Mouse (Mus musculus) left cerebral cortex, adult 2 months (tissue): ENCODE results near the gene Dgkb. TPM values are rescaled to one million over a fixed set of nuclear protein-coding genes. Genes with fewer than 3 reads are reported as not detected.

ENCODE experiments used
- DNase-seq, 2 experiments: peaks; one replicate each; pipeline ENCODE4 v3.0.0; 2021 to 2022; ENCODE audit warnings: low spot score in 2 of 2, mixed read lengths in 1 of 2; ENCODE audit errors: extremely low spot score in 1 of 2
- H3K27ac ChIP-seq: fragments of 200-600 bp; 2 replicates; pipeline ENCODE4 v1.8.1; 2022
- H3K4me3 ChIP-seq: fragments of 200-600 bp; 2 replicates; pipeline ENCODE4 v1.8.1; 2022
- CTCF ChIP-seq: fragments of 200-600 bp; IDR thresholded peaks from 2 replicates; pipeline ENCODE4 v1.8.1; 2022; ENCODE audit warnings: antibody characterized with exemption, mild to moderate bottlenecking, moderate library complexity
- intact Hi-C: fragments of 180-260 bp; cut with DNase I; formaldehyde crosslinking; loops from one replicate; pipeline ENCODE4 v1.15.1; 2025
- total RNA-seq, 2 experiments: library from RNA; stranded (reverse); gene quantifications; 2 replicates each; pipeline ENCODE4 v1.2.3; 2021

Gene Dgkb
- total RNA-seq, 2 experiments from 2014 or later, result 126 to 143 TPM

- no peak overlapping the region for H3K4me3 ChIP-seq
- no peak for DNase-seq
- intact Hi-C loops, result no loop called here
- no peak overlapping the region for H3K27ac ChIP-seq
- no peak for TF ChIP-seq CTCF
Observed at GRCm38 (mm10) chr12:38303841-38304240, 486.3 kb downstream of the Dgkb start.

DNA sequence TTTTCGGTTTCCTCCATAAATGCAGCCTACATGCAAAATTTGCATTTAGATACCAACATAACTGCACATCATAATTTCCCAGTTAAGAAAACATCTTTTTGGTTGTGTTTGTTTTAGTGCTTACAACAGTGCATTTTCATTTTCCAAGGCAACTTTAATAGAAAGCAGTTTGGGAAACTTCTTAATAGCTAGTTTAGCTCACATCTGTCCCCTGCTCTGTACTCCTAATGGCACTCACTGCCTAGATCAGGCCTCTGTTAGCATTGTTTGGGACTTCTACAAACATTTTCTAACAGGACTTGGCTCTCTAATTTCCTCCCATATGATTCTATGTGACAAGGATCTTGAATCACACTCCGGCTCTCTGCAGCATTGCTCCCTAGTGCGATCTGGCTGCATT, 486.7 kb downstream of the Dgkb start:
- no peak overlapping the region for H3K4me3 ChIP-seq
- DNase-seq, result no peak
- TF ChIP-seq CTCF, result no peak
- no peak overlapping the region for H3K27ac ChIP-seq
- intact Hi-C loops, result no loop called here

- no peak for DNase-seq
- TF ChIP-seq CTCF, result no peak
- Histone ChIP-seq H3K4me3 (no peak overlapping the region), H3K27ac (no peak overlapping the region)
- intact Hi-C loops, result no loop called here
Observed at GRCm38 (mm10) chr12:38309885-38310284, 492.4 kb downstream of the Dgkb start.

- intact Hi-C loops, result no loop called here
- no peak for TF ChIP-seq CTCF
- DNase-seq, result no peak
- Histone ChIP-seq H3K4me3 (no peak overlapping the region), H3K27ac (no peak overlapping the region)
Observed at GRCm38 (mm10) chr12:38327729-38328271, 510.3 kb downstream of the Dgkb start.

DNA sequence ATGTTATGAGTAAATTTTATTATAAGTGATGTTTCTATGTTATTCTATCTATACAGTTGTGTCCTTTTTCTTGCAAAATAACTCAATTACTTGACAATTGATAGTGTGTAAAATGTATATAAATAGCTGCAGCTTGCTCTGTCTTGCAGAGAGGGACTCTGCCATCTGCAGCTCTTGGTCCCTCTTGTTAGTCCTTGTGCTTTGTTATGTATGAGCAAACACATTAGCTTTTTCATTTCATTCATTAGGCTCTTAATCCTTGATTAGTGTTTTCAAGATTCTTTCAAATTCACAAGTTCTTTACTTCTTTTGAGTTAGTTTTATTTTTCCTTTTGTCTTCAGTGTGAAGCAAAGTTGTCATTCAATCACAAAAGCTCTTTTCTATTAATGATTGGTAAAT, 511.3 kb downstream of the Dgkb start:
- H3K4me3 ChIP-seq, result no peak overlapping the region
- no peak for DNase-seq
- intact Hi-C loops, result no loop called here
- TF ChIP-seq CTCF, result no peak
- no peak overlapping the region for H3K27ac ChIP-seq

GRCm38 (mm10) chr12:38342657-38343056, 525.1 kb downstream of the Dgkb start:
- Histone ChIP-seq H3K4me3 (no peak overlapping the region), H3K27ac (no peak overlapping the region)
- peak; percentile 68 to 70 for DNase-seq
- TF ChIP-seq CTCF, result peak; percentile 73
- intact Hi-C loops, result loop anchor here (2.0 to 10.0 kb wide), 4 partner anchors 198 to 1152 kb away; partner anchors contain the start of gene Etv1

DNA sequence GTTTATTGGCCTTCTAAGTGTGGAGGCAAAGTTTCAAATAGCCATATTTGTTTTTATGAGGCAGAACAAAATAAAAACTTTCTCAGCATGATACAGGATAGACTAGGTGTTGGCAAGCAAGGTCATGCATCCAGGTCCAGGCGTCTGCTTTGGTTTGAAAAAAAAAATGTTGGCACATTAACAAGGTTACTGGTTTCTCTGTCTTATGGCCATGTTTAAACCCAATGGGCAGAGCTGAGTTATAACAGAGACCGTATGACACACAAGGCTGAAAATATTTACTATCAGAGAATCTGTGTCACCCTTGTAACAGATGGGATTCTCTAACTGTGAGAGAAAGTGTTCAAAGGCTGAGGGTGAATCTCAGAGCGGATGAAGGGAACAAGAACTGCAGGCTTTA, 535.0 kb downstream of the Dgkb start:
- intact Hi-C loops, result no loop called here
- Histone ChIP-seq H3K4me3 (no peak overlapping the region), H3K27ac (no peak overlapping the region)
- no peak for TF ChIP-seq CTCF
- no peak for DNase-seq

DNA sequence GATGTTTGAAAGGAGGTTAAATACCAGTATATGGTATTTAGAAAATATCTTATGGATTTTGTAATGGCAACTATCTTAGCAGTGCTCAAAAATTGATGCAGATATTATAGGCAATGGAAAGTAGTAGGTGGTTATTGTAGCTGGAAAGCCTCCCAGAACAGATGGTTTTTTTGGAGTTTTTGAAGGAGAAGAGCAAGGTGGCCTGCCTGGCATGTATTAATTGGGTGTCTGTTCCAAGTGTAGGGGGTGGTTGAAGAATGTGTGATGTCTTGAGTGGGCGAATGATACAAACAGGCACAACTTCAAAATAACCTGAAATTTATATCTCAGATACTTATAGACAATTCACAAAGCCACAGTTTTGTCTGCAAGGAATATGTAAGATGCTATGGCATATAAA, 538.9 kb downstream of the Dgkb start:
- peak in 1 of 2 experiments; percentile 21 for DNase-seq
- H3K4me3 ChIP-seq, result no peak overlapping the region
- no peak for TF ChIP-seq CTCF
- intact Hi-C loops, result no loop called here
- H3K27ac ChIP-seq, result no peak overlapping the region

DNA sequence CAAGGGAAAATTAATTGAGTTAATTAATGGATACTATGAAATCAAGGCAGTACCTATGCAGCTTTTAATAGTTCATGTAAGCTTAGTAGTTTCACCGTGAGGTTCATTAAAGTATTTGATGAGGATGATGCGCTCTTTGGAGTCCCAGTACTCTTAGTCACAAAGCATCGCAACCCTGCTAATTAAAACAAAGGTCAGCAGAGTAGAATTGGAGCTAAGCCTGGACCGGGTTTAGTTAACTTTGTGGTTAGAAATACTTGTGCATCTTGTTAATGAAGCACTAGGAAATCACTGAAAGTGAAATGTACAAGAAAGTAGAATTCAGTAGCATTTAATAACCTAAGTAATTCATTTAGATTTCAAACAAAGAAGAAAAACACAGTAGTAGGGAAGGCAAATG, 544.0 kb downstream of the Dgkb start:
- intact Hi-C loops, result no loop called here
- DNase-seq, result no peak
- H3K27ac ChIP-seq, result no peak overlapping the region
- no peak for TF ChIP-seq CTCF
- no peak overlapping the region for H3K4me3 ChIP-seq

- no peak overlapping the region for H3K4me3 ChIP-seq
- no peak overlapping the region for H3K27ac ChIP-seq
- no peak for TF ChIP-seq CTCF
- no peak for DNase-seq
- intact Hi-C loops, result no loop called here
Observed at GRCm38 (mm10) chr12:38371597-38371996, 554.1 kb downstream of the Dgkb start.

DNA sequence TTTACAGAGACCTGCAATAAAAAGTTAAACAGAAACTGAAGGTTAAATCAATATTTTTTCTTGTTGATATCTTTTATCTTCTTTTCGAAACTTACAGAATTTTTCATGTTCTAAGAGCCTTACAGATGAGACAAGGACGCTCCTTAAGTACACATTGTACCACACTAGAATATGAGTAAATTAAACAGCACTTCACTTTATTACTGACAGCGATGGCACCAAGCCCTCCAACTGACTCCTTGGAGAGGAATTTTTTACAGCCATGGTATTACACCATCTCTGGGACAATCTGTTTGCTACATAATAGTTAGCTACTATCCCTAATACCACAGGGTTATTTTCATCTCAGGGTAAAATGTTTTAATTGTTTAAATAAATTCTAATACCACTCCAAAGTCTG, 556.6 kb downstream of the Dgkb start:
- intact Hi-C loops, result no loop called here

GRCm38 (mm10) chr12:38385942-38386341, 568.4 kb downstream of the Dgkb start:
- DNase-seq, result no peak
- intact Hi-C loops, result no loop called here
- no peak for TF ChIP-seq CTCF
- Histone ChIP-seq H3K27ac (no peak overlapping the region), H3K4me3 (no peak overlapping the region)

More for the DNA sequence above, 556.6 kb downstream of the Dgkb start:
- Histone ChIP-seq H3K4me3 (no peak overlapping the region), H3K27ac (no peak overlapping the region)
- DNase-seq, result no peak
- no peak for TF ChIP-seq CTCF

DNA sequence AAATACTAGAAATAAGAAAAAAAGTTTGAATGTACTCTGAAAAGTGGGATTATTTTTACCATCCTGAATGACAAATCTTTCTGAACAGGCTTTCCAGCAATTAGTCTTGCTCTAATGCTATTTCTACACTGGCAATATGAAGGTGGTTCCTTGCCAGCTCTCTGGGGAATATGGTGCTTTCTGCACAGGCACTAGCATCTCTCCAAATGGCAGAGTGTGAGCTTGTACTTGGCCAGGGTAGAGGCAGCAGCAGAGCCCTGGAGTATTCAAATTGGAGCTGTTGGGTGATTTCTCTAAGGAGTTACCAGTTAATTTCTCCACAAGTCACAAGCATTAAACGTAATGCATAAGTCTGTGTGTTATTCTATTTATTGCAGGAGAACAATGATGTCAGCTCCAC, 569.5 kb downstream of the Dgkb start:
- intact Hi-C loops, result no loop called here
- DNase-seq, result peak in 1 of 2 experiments; percentile 24
- Histone ChIP-seq H3K4me3 (no peak overlapping the region), H3K27ac (no peak overlapping the region)
- TF ChIP-seq CTCF, result no peak
